Mouse (Mus musculus): ENCODE measurements around the gene Trnau1ap.
"Not testable (repeated sequence)": the region's sequence is repeated elsewhere in the genome, so short reads cannot be mapped to it uniquely, and the experiment has no call there.

- TF ChIP-seq MYC (IDR thresholded peaks at IDR 0.05; ENCODE audit: low read depth, low read length); POLR2A (IDR thresholded peaks at IDR 0.05; ENCODE audit: low read depth, low read length); TCF12 (IDR thresholded peaks at IDR 0.05; ENCODE audit: low read depth, low read length); EP300 (IDR thresholded peaks at IDR 0.05; ENCODE audit: low read length); RAD21 (IDR thresholded peaks at IDR 0.05; ENCODE audit: low read depth, low read length); ZMIZ1 (IDR thresholded peaks at IDR 0.05; ENCODE audit: low read depth, low read length); CTCF (conservative IDR thresholded peaks at IDR 0.05 in 1 of 2, IDR thresholded peaks at IDR 0.05 in 1 of 2; ENCODE audit: low read depth in 2 of 2, low read length in 2 of 2); CHD1 (IDR thresholded peaks at IDR 0.05; ENCODE audit: low read depth, low read length); E2F4 (IDR thresholded peaks at IDR 0.05; ENCODE audit: insufficient replicate concordance, low read depth, low read length); MAFK (IDR thresholded peaks at IDR 0.05; ENCODE audit: insufficient replicate concordance, low read length): not testable (repeated sequence)
These were observed 25.9 kb downstream of the Trnau1ap start for GRCm38 (mm10) chr4:132303484-132303883.
